Mouse (Mus musculus) spleen, postnatal 10 days (tissue): ENCODE results near the gene Phf2.

Experiments used
- DNase-seq, 2 experiments: peaks; one replicate each; pipeline ENCODE4 v3.0.0; 2021 to 2022; ENCODE audit warnings: low spot score in 2 of 2

Gene Phf2

GRCm38 (mm10) chr13:48807481-48808031, 63.4 kb downstream of the Phf2 start:
- DNase-seq, result peak; percentile 31 to 62

GRCm38 (mm10) chr13:48802181-48802580, 68.7 kb downstream of the Phf2 start:
- DNase-seq, result no peak

GRCm38 (mm10) chr13:48800850-48801546, 69.9 kb downstream of the Phf2 start:
- DNase-seq, result peak; percentile 46 to 77

DNA sequence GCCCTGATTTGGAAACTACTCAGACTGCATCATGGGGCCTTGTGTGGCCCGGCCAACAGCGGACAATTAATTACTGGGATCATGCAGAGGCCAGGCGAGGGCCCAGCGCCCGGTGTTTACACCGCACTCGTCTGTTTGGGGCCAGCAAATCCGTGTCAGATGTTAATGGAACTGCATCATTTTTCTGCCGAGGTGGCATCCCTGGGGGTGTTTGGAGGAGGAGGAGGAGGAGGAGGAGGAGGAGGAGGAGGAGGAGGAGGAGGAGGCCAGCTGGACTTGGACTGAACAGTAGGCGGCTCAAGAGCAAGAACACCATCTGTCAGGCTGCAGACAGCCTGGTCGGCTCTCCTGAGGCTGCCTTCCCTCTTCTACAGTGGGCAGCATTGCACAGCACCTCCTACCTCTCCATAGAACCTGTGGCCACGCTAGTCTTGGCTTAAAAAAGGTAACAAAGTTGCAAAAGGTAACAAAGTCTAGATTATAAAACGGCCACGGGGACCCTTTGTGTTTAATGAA, 72.6 kb downstream of the Phf2 start:
- DNase-seq, result no peak

GRCm38 (mm10) chr13:48796906-48797305, 74.0 kb downstream of the Phf2 start:
- DNase-seq, result no peak

GRCm38 (mm10) chr13:48795711-48796110, 75.2 kb downstream of the Phf2 start:
- no peak for DNase-seq

- no peak for DNase-seq
Observed at GRCm38 (mm10) chr13:48784594-48785298, 86.2 kb downstream of the Phf2 start.

GRCm38 (mm10) chr13:48784151-48784550, 86.8 kb downstream of the Phf2 start:
- DNase-seq, result no peak

DNA sequence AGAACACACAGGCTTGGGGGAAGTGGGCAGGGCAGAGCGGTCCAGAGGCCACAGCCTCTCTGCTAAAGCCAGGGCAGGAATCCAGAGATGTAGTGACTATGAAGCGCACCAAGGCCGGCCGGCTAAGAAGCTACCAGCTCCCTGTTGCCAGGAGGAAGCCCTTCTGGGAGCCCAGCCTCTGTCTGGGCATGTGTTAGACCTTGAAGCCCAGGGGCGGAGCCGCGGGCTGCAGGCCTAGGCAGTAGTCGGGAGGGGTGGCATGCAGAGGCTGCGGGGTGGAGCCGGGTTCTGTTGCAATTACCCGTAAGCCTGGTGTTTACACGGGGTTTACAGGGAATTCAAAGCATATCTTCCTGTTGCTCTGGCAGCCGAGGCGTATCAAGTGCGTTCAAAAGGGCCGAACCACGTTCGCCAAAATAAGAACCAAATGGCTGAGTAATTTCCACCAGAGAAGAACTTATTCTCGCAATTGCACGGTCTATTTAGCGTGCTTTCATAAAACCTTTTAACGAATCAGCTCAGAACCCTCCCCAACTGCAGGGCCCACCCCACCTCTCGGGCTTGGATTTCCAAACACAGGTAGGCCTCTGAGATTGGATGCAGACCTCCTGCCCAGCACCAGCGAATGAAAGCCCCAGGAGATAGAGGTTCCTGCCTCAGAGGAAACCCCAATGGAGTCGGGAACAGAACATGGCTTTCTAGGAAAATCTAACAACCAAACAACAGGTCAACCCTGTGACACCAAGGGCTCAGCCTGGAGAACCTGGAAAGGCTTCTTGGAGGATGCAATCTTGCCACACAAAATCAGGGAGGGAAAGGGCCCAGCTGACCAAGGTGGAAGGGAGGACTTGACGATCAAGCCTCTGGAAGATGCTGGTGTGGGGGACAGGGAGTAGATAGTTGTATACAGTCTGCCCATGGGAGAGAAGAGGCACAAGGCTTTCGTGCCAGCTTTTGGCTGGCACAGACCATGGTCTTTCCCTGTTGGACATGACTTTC, 87.9 kb downstream of the Phf2 start:
- no peak for DNase-seq

DNA sequence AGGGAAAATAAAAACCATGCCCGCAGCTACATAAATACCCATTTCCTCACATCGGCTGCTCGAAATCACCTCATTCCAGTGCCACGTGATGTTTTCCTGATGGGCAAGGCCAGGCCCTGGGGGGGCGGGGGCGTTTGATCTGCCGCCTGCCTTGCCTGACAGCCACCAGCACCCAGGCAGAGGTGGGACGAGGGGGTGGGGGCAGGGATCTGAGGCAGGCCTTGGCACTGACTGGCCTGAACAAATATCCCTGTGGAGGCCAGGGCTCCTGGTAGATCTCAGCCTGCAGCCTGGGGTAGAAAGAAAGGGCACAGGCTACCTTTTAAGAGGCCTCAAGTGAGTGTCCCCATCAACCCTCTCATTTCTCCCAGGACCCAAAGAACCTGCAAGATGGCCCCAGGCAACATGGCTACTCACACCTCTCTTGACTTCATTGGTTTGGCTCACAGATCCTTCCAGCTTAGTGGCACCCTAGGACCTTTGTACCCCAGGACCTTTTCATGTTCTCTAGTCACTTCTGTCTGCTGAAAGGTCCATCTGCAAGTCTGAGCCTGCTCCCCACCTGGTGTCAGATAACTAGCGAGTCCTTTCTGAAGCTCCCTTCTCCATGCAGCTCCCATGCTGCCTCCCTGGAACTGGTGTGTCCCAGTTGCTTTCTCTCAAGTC, 90.4 kb downstream of the Phf2 start:
- DNase-seq, result no peak

DNA sequence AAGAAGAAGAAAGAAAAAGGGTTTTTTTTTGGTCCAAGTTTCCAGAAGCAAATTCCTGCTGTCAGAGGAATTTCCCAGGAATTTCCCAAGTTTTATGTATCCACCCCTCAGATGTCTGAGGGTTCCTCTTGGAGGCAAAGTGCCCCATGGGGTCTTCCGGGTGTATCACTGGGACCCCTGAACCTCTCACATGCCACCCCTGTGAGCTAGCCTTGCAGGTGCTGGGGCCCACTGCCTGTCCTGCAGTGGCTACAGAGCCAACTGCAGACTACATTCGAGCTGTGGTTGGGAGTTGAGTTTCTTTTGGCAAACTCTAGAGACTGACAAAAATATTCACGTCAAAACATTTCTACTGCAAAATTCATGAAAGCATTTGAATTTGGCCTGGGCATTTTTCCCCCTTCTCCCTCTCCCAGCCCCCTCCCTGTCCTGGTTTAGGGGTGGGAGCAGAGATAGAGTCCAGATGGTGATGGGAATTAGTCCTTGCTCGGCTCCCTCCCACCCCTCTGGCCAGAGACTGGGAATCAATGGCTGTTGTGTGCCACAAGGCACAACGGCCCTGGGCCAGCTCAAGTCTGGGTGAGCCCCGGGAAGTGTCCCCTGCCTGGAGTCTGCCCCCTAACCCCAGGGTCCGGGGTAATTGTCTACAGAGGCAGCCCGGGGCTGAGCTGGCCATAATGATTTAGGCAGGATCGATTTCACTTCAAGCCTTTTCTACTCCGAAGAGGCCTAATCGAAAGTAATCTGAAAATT, 91.2 kb downstream of the Phf2 start:
- DNase-seq, result no peak

GRCm38 (mm10) chr13:48778138-48778537, 92.8 kb downstream of the Phf2 start:
- no peak for DNase-seq

DNA sequence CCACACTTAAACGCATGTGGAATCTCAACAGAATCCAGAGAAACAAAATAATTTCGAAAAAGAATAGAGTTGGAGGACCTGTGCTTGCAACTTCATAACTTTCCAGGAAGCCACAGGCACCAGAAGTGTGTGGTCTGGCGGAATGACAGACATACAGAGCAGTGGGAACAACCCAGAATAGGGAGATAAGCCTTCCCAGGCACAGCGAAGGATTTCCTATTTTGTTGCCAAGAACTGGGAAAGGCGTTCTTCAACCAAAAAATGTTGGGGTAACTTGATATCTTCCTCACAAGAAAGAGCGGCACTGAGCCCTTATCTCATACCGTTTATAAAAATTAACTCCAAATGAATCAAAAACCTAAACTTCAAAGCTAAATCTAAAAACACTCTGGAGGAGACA, 96.4 kb downstream of the Phf2 start:
- DNase-seq, result no peak

- DNase-seq, result no peak
Observed at GRCm38 (mm10) chr13:48768109-48768508, 102.8 kb downstream of the Phf2 start.

DNA sequence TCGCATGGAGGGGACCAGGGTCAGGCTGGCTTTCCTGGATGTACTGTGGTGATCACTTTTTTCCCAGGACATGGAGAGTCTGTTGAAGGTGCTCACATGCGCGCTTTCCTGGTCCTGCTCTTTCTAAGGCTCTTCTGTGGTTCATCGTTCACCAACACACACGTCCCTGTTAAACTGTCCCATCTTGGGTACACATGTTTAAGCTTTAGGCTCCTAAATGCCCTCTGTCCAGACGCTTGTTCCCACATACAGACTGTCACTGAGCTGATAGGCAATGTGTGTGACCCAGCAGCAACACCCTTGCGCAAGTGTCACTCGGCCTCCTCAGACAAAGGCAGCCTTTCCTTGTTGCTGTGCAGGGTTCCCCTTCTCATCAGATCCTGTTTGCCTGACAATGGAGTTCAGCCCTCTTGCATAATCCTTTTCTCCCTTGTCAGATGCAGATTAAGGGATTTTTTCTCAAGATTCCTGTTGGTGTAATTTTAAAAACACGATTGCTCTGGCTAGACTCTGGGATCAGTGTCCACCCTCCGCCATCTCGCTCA, 107.1 kb downstream of the Phf2 start:
- no peak for DNase-seq

GRCm38 (mm10) chr13:48760855-48761436, 110.0 kb downstream of the Phf2 start:
- no peak for DNase-seq

GRCm38 (mm10) chr13:48756769-48757168, 114.2 kb downstream of the Phf2 start:
- no peak for DNase-seq
